Mouse (Mus musculus) urinary bladder, postnatal 4 days (tissue): ENCODE results near the gene L3mbtl2.

ENCODE experiments used
- DNase-seq, 2 experiments: peaks; one replicate each; pipeline ENCODE4 v3.0.0; 2021 to 2022; ENCODE audit warnings: low spot score in 2 of 2

The L3mbtl2 gene

GRCm38 (mm10) chr15:81708991-81709390, 45.3 kb downstream of the L3mbtl2 start:
- no peak for DNase-seq

GRCm38 (mm10) chr15:81709686-81710085, 46.0 kb downstream of the L3mbtl2 start:
- no peak for DNase-seq

DNA sequence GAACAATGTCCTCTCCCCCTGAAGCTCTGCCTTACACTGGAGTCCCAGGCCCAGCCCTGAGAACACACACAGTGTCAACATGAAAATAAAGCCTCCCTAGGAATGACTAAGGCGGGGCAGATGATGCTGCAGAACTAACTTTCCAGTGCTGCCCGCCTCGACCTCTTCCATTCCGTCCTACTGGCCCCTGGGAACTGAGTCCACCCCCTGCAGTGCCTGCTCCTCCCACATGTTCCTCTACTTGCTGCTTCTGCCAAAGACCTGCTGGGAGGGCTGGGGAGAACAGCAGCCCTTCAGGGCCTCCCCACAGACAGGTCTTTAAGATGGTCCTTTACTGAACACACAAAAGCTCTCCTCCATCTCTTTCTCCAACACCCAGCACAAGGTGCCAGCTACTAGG, 47.1 kb downstream of the L3mbtl2 start:
- no peak for DNase-seq

- no peak for DNase-seq
These were observed 50.1 kb downstream of the L3mbtl2 start for GRCm38 (mm10) chr15:81713742-81714141.

DNA sequence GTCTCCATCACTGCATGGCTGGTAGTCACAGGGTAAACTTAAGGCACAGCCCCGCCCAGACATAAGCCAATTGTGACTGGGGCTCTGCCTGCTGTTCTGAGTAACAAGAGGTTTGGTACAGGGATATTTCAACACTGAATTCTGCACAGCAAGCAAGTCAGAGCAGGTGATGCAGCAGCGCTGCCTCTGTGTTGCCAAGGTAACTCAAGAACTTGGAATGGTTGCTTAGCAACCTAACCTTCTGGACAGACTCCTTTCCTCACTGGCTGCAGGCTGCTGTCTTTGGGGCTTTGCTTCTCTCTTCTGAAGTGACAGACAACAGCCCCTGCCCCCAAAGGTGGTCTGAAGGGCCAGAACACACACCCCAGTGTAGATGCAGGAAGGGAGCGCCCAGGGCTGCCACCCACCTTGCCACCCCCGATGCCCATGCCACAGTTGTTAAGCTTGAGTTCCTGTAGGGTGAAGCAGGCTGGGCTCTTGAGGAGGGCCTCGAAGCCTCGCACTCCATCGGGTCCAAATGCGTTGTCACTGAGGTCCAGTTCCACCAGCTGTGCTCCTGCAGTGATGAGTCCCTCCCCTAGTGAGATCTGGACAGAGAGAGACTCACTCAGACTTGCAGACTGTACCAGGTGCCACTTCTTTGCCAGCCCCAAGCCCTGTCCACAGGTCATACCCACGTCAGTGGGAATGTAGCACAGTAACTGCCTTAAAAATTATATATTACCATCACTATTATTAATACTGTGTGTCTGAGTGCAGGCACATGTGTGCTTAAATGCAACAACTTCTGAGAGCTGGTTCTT, 54.8 kb downstream of the L3mbtl2 start:
- no peak for DNase-seq

DNA sequence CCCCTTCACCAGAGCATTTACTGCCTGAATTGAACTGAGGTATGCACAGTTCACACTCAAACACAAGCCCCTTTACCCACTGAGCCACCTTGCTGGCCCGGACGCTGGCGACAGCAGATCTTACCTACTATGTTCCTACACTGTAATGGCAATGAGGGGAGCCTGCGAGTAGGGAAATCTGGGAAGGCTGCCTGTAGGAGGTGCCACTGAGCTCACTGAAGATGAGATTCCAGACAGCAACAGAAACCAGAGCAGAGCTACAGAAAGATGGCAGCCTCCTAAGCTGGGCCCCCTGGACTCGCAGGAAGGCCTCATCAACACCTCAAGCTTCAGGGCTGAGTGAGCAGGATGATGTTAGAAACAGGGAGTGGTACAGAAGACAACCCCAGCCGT, 55.4 kb downstream of the L3mbtl2 start:
- DNase-seq, result no peak

- DNase-seq, result no peak
These were observed 58.7 kb downstream of the L3mbtl2 start for GRCm38 (mm10) chr15:81722361-81722760.

DNA sequence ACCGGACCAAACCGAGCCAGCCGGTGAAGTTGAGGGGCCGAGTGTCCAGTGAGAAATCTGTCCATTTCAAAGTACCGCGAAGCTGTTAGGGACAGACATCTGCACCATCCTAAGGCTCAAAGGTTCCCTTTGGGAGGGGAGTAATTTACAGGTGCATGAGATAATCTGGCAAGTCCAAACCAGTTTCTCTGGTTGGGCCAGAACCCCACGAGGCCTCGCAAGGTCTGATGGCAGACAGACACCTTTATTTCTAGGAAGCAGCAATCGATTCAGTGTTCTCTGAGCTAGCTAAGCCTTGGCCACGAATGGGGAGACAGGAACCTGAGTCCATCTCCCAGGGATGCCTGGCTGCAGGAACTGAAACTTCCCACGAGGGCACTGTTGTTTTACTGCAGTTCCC, 60.0 kb downstream of the L3mbtl2 start:
- no peak for DNase-seq

DNA sequence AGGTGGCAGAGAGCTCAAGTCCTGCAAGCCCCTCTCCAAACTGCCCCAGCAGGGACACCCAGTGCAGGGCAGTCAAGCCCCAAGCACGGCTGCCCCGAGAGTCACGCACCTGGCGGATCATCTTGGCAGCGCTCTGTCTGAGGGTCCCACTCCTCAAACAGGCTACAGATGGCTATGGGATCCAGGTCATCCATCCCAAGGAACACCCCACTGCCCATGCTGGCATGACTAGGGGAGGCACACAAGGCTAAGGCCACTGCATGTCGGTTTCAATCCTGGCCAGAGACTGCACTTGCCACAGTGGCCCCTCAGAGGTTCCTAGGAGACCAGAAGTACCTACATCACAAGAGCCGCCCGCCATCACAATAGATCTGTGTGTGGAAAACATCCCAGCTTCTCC, 62.3 kb downstream of the L3mbtl2 start:
- no peak for DNase-seq

GRCm38 (mm10) chr15:81729241-81729791, 65.6 kb downstream of the L3mbtl2 start:
- peak in 1 of 2 experiments; percentile 37 for DNase-seq

DNA sequence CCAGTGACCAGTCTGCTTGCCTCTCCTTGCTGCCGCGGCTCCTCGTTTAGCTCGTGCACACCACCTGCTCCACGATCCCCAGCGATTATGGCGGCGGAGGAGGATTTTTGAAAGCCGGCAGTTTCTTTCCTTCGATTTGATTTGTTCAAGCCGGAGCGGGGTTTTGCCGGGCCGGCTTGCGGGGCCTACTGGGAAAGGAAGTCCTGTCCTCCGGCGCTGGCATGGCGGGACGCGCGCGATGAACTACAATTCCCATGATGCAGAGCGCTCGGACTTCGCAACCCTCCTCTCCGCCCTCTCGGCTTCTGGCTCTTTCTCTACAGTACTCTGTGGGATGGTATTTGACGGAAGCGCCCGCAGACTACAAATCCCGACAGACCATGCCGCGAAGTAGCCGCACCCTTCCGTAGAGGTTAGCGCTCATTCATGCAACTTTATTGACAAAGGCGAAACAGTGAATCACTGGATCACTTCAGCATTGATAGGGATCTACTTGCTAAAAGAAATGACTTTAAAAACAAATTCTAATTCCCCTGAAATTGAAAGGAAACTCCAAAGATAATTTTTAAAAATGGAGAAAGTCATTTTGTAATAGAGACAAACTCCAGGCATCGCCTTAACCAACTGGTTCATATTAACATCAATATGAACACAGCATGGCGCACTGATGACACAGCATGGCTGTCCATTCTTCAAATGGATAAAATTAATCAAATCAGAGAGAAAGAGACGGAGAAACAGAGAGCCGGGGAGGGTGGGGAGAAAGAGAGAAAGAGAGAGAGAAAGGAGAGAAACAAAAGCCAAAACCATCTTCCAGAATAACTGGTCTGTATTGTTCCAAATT, 66.3 kb downstream of the L3mbtl2 start:
- DNase-seq, result peak; percentile 95 to 97

GRCm38 (mm10) chr15:81735075-81735474, 71.4 kb downstream of the L3mbtl2 start:
- DNase-seq, result no peak
